Mouse (Mus musculus): Measurements from ENCODE around the gene Cdnf. TPM values are rescaled to one million over a fixed set of nuclear protein-coding genes. Genes with fewer than 3 reads are reported as not detected.

Cdnf gene
- total RNA-seq, 1 experiment from 2014 or later, result 1.6 TPM

Other genes with a start within 250 kb of the Cdnf start
- 38.6 and 41.7 TPM in 2 replicates for gene Nmt2, start 228.8 kb upstream of the Cdnf start, total RNA-seq (2017)
- gene Rpp38, start 180.4 kb upstream of the Cdnf start, total RNA-seq (2017), result 8.6 and 15.4 TPM in 2 replicates
- 1.7 TPM in 1 of 2 replicates, not detected in the other for gene Acbd7, start 176.9 kb upstream of the Cdnf start, total RNA-seq (2017)
- gene Olah, start 115.8 kb upstream of the Cdnf start, total RNA-seq (2017), result not detected in 2 replicates
- gene Meig1, start 90.4 kb upstream of the Cdnf start, total RNA-seq (2017), result not detected in 2 replicates
- gene Dclre1c, start 88.9 kb upstream of the Cdnf start, total RNA-seq (2017), result 9.1 and 17.7 TPM in 2 replicates
- gene Suv39h2, start 38.0 kb upstream of the Cdnf start, total RNA-seq (2017), result 15.7 and 20.0 TPM in 2 replicates
- 12.2 and 15.4 TPM in 2 replicates for gene Gm45902, start 240 bp upstream of the Cdnf start, total RNA-seq (2017)
- 134 and 176 TPM in 2 replicates for gene Hspa14, start 216 bp upstream of the Cdnf start, total RNA-seq (2017)
- gene Fam107b, start 57.5 kb downstream of the Cdnf start, total RNA-seq (2017), result 812 and 826 TPM in 2 replicates

Measured in common myeloid progenitor, adult 5-6 weeks (primary cell).